Mouse (Mus musculus): Measurements from ENCODE around the gene Dcst2. TPM values are rescaled to one million over a fixed set of nuclear protein-coding genes. Genes with fewer than 3 reads are reported as not detected.

Dcst2 gene
- polyA plus RNA-seq, 1 experiment: 0.01 TPM

- H3K4me3 ChIP-seq: peak overlapping the region; percentile 63
Measured at GRCm38 (mm10) chr3:89416158-89416557, 54.4 kb downstream of the Dcst2 start.

GRCm38 (mm10) chr3:89417131-89417530 is 55.4 kb downstream of the Dcst2 start:
- H3ac ChIP-seq (ENCODE audit: control insufficient read depth, insufficient read length): no peak overlapping the region
- H3K79me2 ChIP-seq (ENCODE audit: control insufficient read depth, insufficient read depth): peaks cover 47% of the 10 kb centered on the region
- H3K27me3 ChIP-seq (ENCODE audit: control insufficient read depth, insufficient read depth, insufficient read length): no peaks in the 10 kb centered on the region
- no peak for TF ChIP-seq REST (IDR thresholded peaks at IDR 0.05; ENCODE audit: insufficient read depth, insufficient read length)
- no peak for TF ChIP-seq MYOG (IDR thresholded peaks at IDR 0.05; ENCODE audit: control insufficient read depth in 1 of 3, insufficient read depth in 1 of 3, insufficient read length in 2 of 3, low read depth in 2 of 3)
- peak overlapping the region; percentile 77 for H3K4me2 ChIP-seq (ENCODE audit: low read depth)
- peaks cover 11% of the 10 kb centered on the region for H3K36me3 ChIP-seq (ENCODE audit: control insufficient read depth, insufficient read depth)
- peak overlapping the region; percentile 63 for H3K4me3 ChIP-seq

More at GRCm38 (mm10) chr3:89416158-89416557, 54.4 kb downstream of the Dcst2 start:
- Histone ChIP-seq H3K36me3 (ENCODE audit: control insufficient read depth, insufficient read depth) (peaks cover 11% of the 10 kb centered on the region), H3K27me3 (ENCODE audit: control insufficient read depth, insufficient read depth, insufficient read length) (no peaks in the 10 kb centered on the region), H3ac (ENCODE audit: control insufficient read depth, insufficient read length) (no peak overlapping the region), H3K79me2 (ENCODE audit: control insufficient read depth, insufficient read depth) (peaks cover 40% of the 10 kb centered on the region), H3K4me2 (ENCODE audit: low read depth) (peak overlapping the region; percentile 77)
- TF ChIP-seq TCF3 (IDR thresholded peaks at IDR 0.05; ENCODE audit: insufficient read length, low read depth) (no peak), SRF (IDR thresholded peaks at IDR 0.05; ENCODE audit: control insufficient read depth, insufficient read length, low read depth) (no peak), USF1 (IDR thresholded peaks at IDR 0.05; ENCODE audit: low read depth) (no peak), POLR2A (IDR thresholded peaks at IDR 0.05; ENCODE audit: insufficient read length, low read depth) (no peak), CEBPB (IDR thresholded peaks at IDR 0.05; ENCODE audit: insufficient read depth, poor library complexity, severe bottlenecking) (no peak), MYOG (IDR thresholded peaks at IDR 0.05; ENCODE audit: control insufficient read depth in 1 of 3, insufficient read depth in 1 of 3, insufficient read length in 2 of 3, low read depth in 2 of 3) (no peak), MYOD1 (IDR thresholded peaks at IDR 0.05; ENCODE audit: control insufficient read depth in 1 of 3, insufficient read length in 2 of 3, low read depth in 2 of 3) (no peak), POLR2AphosphoS2 (IDR thresholded peaks at IDR 0.05; ENCODE audit: insufficient read length, low read depth) (no peak), MAX (IDR thresholded peaks at IDR 0.05; ENCODE audit: low read depth) (no peak), REST (IDR thresholded peaks at IDR 0.05; ENCODE audit: insufficient read depth, insufficient read length) (no peak), E2F4 (IDR thresholded peaks at IDR 0.05; ENCODE audit: insufficient read depth) (no peak), TCF12 (IDR thresholded peaks at IDR 0.05; ENCODE audit: insufficient read depth, poor library complexity, severe bottlenecking) (no peak)

GRCm38 (mm10) chr3:89417840-89418169 is 56.0 kb downstream of the Dcst2 start:
- Histone ChIP-seq H3ac (ENCODE audit: control insufficient read depth, insufficient read length) (peak overlapping the region; percentile 54), H3K27me3 (ENCODE audit: control insufficient read depth, insufficient read depth, insufficient read length) (no peaks in the 10 kb centered on the region), H3K36me3 (ENCODE audit: control insufficient read depth, insufficient read depth) (peaks cover 11% of the 10 kb centered on the region), H3K4me3 (peak overlapping the region; percentile 63), H3K4me2 (ENCODE audit: low read depth) (peak overlapping the region; percentile 77), H3K79me2 (ENCODE audit: control insufficient read depth, insufficient read depth) (peaks cover 53% of the 10 kb centered on the region)
- no peak for TF ChIP-seq MAX (IDR thresholded peaks at IDR 0.05; ENCODE audit: low read depth)
- no peak for TF ChIP-seq E2F4 (IDR thresholded peaks at IDR 0.05; ENCODE audit: insufficient read depth)

- H3K27me3 ChIP-seq (ENCODE audit: control insufficient read depth, insufficient read depth, insufficient read length): no peaks in the 10 kb centered on the region
- peak within 1 kb of the TSS; percentile 63 for H3K4me3 ChIP-seq
- H3K36me3 ChIP-seq (ENCODE audit: control insufficient read depth, insufficient read depth): peaks cover 11% of the 10 kb centered on the region
Measured at GRCm38 (mm10) chr3:89418170-89418860, 56.5 kb downstream of the Dcst2 start, which contains the start of the genes Cks1b and Shc1. Gene Cks1b, minus strand, starts transcription at chr3:89418383. Gene Shc1, plus strand, starts transcription at chr3:89418443.

GRCm38 (mm10) chr3:89418861-89419250 is 57.1 kb downstream of the Dcst2 start:
- Histone ChIP-seq H3K27me3 (ENCODE audit: control insufficient read depth, insufficient read depth, insufficient read length) (no peaks in the 10 kb centered on the region), H3K4me3 (peak overlapping the region; percentile 63), H3ac (ENCODE audit: control insufficient read depth, insufficient read length) (peak overlapping the region; percentile 54), H3K4me2 (ENCODE audit: low read depth) (peak overlapping the region; percentile 94), H3K36me3 (ENCODE audit: control insufficient read depth, insufficient read depth) (peaks cover 15% of the 10 kb centered on the region), H3K79me2 (ENCODE audit: control insufficient read depth, insufficient read depth) (peaks cover 59% of the 10 kb centered on the region)
- TF ChIP-seq MAX (IDR thresholded peaks at IDR 0.05; ENCODE audit: low read depth) (no peak), POLR2AphosphoS2 (IDR thresholded peaks at IDR 0.05; ENCODE audit: insufficient read length, low read depth) (peak; percentile 38), MYOD1 (IDR thresholded peaks at IDR 0.05; ENCODE audit: control insufficient read depth in 1 of 3, insufficient read length in 2 of 3, low read depth in 2 of 3) (no peak), POLR2A (IDR thresholded peaks at IDR 0.05; ENCODE audit: insufficient read length, low read depth) (peak; percentile 55)

More at GRCm38 (mm10) chr3:89418170-89418860, 56.5 kb downstream of the Dcst2 start, which contains the start of the genes Cks1b and Shc1:
- TF ChIP-seq USF1 (IDR thresholded peaks at IDR 0.05; ENCODE audit: low read depth) (no peak), MYOD1 (IDR thresholded peaks at IDR 0.05; ENCODE audit: control insufficient read depth in 1 of 3, insufficient read length in 2 of 3, low read depth in 2 of 3) (no peak), TCF3 (IDR thresholded peaks at IDR 0.05; ENCODE audit: insufficient read length, low read depth) (no peak), POLR2AphosphoS2 (IDR thresholded peaks at IDR 0.05; ENCODE audit: insufficient read length, low read depth) (peak; percentile 27), SRF (IDR thresholded peaks at IDR 0.05; ENCODE audit: control insufficient read depth, insufficient read length, low read depth) (no peak), MAX (IDR thresholded peaks at IDR 0.05; ENCODE audit: low read depth) (peak; percentile 85), MYOG (IDR thresholded peaks at IDR 0.05; ENCODE audit: control insufficient read depth in 1 of 3, insufficient read depth in 1 of 3, insufficient read length in 2 of 3, low read depth in 2 of 3) (no peak), POLR2A (IDR thresholded peaks at IDR 0.05; ENCODE audit: insufficient read length, low read depth) (peak; percentile 47), REST (IDR thresholded peaks at IDR 0.05; ENCODE audit: insufficient read depth, insufficient read length) (no peak), TCF12 (IDR thresholded peaks at IDR 0.05; ENCODE audit: insufficient read depth, poor library complexity, severe bottlenecking) (no peak), E2F4 (IDR thresholded peaks at IDR 0.05; ENCODE audit: insufficient read depth) (peak; percentile 100), CEBPB (IDR thresholded peaks at IDR 0.05; ENCODE audit: insufficient read depth, poor library complexity, severe bottlenecking) (no peak)
- Histone ChIP-seq H3K4me2 (ENCODE audit: low read depth) (peak within 1 kb of the TSS; percentile 94), H3ac (ENCODE audit: control insufficient read depth, insufficient read length) (peak within 1 kb of the TSS; percentile 54), H3K79me2 (ENCODE audit: control insufficient read depth, insufficient read depth) (peaks cover 59% of the 10 kb centered on the region)
